Mouse (Mus musculus): ENCODE data around the gene Lman2l. TPM values are rescaled to one million over a fixed set of nuclear protein-coding genes. Genes with fewer than 3 reads are reported as not detected.

The Lman2l gene
- 29.8 and 32.1 TPM in 2 replicates for polyA plus RNA-seq (2015; fragmentation: Nextera tagmentation; extraction: Ambion mirVana)

- Histone ChIP-seq H3K4me2 (ENCODE audit: low read depth, low read length) (peak within 1 kb of the TSS; percentile 83), H3K9me3 (ENCODE audit: control insufficient read depth, low read length) (no peaks in the 10 kb centered on the region), H3K27me3 (replicated peaks; ENCODE audit: control insufficient read depth, insufficient read depth, low read length) (no peaks in the 10 kb centered on the region), H3K4me3 (ENCODE audit: low read length) (peak within 1 kb of the TSS; percentile 87), H3K9ac (ENCODE audit: low read depth, low read length) (peak within 1 kb of the TSS; percentile 87), H3K4me1 (ENCODE audit: control insufficient read depth, insufficient read depth, low read length) (peaks cover 3% of the 10 kb centered on the region; the same call in 1 of the 2 replicates), H3K36me3 (ENCODE audit: control insufficient read depth, insufficient read depth, low read length) (no peaks in the 10 kb centered on the region), H3K27ac (ENCODE audit: low read length) (peak within 1 kb of the TSS; percentile 43; the same call in 1 of the 2 replicates)
- under 1% methylated on average over 57 of the region's 57 CpGs for WGBS
- peak; percentile 100 for ATAC-seq
These were observed at the start of gene Lman2l for GRCm38 (mm10) chr1:36444471-36445464. Gene Lman2l, minus strand, starts transcription at chr1:36445271.

DNA sequence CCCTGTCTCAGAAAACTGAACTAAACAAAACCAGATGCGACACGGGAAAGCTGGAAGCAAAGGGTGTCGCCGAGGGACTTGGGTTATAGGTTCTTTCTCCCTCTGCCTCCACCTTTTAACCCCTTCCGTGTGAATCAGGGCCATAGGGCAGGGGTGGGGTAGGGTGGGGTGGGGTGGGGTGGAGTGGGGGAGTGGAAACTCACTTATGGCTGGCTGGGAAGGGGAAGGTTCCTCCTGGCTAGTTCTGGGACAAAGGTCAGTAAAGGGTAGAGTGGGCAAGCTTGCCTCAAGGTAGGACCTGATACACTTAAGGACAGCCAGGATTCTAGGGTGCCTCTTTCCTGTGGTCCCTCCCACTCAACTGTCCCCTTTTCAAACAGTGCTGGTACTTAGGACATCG, 48.2 kb upstream of the Lman2l start:
- H3K27ac ChIP-seq (ENCODE audit: low read length) = peak overlapping the region; percentile 70
- H3K36me3 ChIP-seq (ENCODE audit: control insufficient read depth, insufficient read depth, low read length) = peaks cover 2% of the 10 kb centered on the region; the same call in 1 of the 2 replicates
- H3K4me1 ChIP-seq (ENCODE audit: control insufficient read depth, insufficient read depth, low read length) = peaks cover 17% of the 10 kb centered on the region
- 53% methylated on average over 6 of the region's 6 CpGs for WGBS
- ATAC-seq = peak; percentile 74
- H3K27me3 ChIP-seq (replicated peaks; ENCODE audit: control insufficient read depth, insufficient read depth, low read length) = no peaks in the 10 kb centered on the region
- H3K9ac ChIP-seq (ENCODE audit: low read depth, low read length) = no peak overlapping the region
- no peaks in the 10 kb centered on the region for H3K9me3 ChIP-seq (ENCODE audit: control insufficient read depth, low read length)
- H3K4me2 ChIP-seq (ENCODE audit: low read depth, low read length) = peak overlapping the region; percentile 45
- H3K4me3 ChIP-seq (ENCODE audit: low read length) = 0 out of 2 replicates have a peak overlapping the region, but pooled peaks have one; percentile 3

GRCm38 (mm10) chr1:36492416-36493139, 47.5 kb upstream of the Lman2l start:
- 37% methylated on average over 9 of the region's 9 CpGs for WGBS
- Histone ChIP-seq H3K9me3 (ENCODE audit: control insufficient read depth, low read length) (no peaks in the 10 kb centered on the region), H3K4me3 (ENCODE audit: low read length) (0 out of 2 replicates have a peak overlapping the region, but pooled peaks have one; percentile 3), H3K27ac (ENCODE audit: low read length) (peak overlapping the region; percentile 87), H3K36me3 (ENCODE audit: control insufficient read depth, insufficient read depth, low read length) (no peaks in the 10 kb centered on the region), H3K4me1 (ENCODE audit: control insufficient read depth, insufficient read depth, low read length) (peaks cover 17% of the 10 kb centered on the region), H3K27me3 (replicated peaks; ENCODE audit: control insufficient read depth, insufficient read depth, low read length) (no peaks in the 10 kb centered on the region), H3K4me2 (ENCODE audit: low read depth, low read length) (peak overlapping the region; percentile 45), H3K9ac (ENCODE audit: low read depth, low read length) (peak overlapping the region; percentile 32; the same call in 1 of the 2 replicates)
- peak; percentile 83 for ATAC-seq

DNA sequence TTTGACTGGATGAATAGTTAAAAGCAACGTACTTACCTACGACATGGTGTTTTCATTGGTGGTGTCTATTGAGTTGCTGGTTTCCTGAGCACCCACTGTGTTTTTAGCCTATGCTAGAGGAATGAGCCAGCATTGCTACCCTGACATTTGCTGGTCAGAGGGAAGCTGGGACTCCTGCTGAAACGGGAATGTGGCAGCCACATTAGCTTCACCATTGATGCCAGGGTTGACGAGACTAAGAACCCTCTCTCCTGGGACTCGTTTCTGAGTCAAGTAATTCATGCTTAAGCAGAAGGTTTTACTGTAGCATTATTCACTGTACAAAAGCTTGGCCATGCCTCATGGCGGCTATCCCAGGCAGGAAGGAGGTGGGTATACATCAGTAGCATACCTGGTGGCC, 44.6 kb upstream of the Lman2l start:
- ATAC-seq = no peak
- Histone ChIP-seq H3K36me3 (ENCODE audit: control insufficient read depth, insufficient read depth, low read length) (no peaks in the 10 kb centered on the region), H3K4me2 (ENCODE audit: low read depth, low read length) (no peak overlapping the region), H3K9ac (ENCODE audit: low read depth, low read length) (no peak overlapping the region), H3K9me3 (ENCODE audit: control insufficient read depth, low read length) (no peaks in the 10 kb centered on the region), H3K27me3 (replicated peaks; ENCODE audit: control insufficient read depth, insufficient read depth, low read length) (no peaks in the 10 kb centered on the region), H3K4me1 (ENCODE audit: control insufficient read depth, insufficient read depth, low read length) (peaks cover 28% of the 10 kb centered on the region), H3K27ac (ENCODE audit: low read length) (no peak overlapping the region), H3K4me3 (ENCODE audit: low read length) (no peak overlapping the region)
- WGBS = 80% methylated on average over 6 of the region's 6 CpGs

DNA sequence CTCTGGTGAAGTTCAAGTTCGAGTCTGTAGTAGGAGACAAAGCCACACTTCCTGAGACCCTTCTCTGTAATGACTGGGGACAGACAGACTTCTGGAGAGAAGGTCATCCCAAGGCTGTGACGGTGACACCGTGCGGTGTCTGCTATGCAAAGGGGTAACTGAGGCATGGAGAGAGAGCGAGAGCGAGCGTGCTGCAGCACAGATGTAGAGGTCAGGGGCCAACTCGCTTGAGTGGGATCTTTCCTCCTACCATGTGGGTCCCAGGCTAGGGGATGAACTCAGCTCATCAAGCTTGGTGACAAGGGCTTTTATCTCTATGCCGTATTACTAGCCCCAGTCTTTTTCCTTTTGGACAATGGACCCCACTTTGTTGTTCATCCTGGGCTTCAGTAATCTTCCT, 42.0 kb upstream of the Lman2l start:
- ATAC-seq = no peak

DNA sequence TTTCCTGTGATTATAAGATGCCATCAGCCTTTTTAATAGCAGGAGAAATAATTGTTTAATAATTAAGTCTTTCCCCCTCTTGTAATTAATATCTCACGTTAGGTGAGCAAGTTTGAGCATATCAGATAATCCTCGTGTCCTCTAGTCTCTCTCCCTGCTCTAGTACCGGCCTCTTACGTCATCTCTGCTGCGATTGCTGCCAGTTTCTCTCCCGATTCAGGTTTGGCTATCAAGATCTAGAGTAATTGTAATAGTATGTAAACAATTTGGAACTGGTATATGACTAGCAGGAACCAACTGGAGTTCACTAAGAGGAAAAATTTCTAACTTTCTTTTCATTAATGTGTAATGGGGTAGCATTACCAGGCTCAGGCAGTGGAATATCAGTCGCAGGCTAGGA, 40.0 kb upstream of the Lman2l start:
- Histone ChIP-seq H3K9me3 (ENCODE audit: control insufficient read depth, low read length) (no peaks in the 10 kb centered on the region), H3K9ac (ENCODE audit: low read depth, low read length) (no peak overlapping the region), H3K27ac (ENCODE audit: low read length) (no peak overlapping the region), H3K4me2 (ENCODE audit: low read depth, low read length) (no peak overlapping the region), H3K4me3 (ENCODE audit: low read length) (no peak overlapping the region), H3K4me1 (ENCODE audit: control insufficient read depth, insufficient read depth, low read length) (peaks cover 17% of the 10 kb centered on the region), H3K36me3 (ENCODE audit: control insufficient read depth, insufficient read depth, low read length) (no peaks in the 10 kb centered on the region), H3K27me3 (replicated peaks; ENCODE audit: control insufficient read depth, insufficient read depth, low read length) (no peaks in the 10 kb centered on the region)
- ATAC-seq = no peak
- 50% methylated on average over 7 of the region's 7 CpGs for WGBS

More for the DNA sequence above, 42.0 kb upstream of the Lman2l start:
- Histone ChIP-seq H3K9me3 (ENCODE audit: control insufficient read depth, low read length) (no peaks in the 10 kb centered on the region), H3K27me3 (replicated peaks; ENCODE audit: control insufficient read depth, insufficient read depth, low read length) (no peaks in the 10 kb centered on the region), H3K27ac (ENCODE audit: low read length) (no peak overlapping the region), H3K4me2 (ENCODE audit: low read depth, low read length) (no peak overlapping the region), H3K4me1 (ENCODE audit: control insufficient read depth, insufficient read depth, low read length) (peaks cover 23% of the 10 kb centered on the region), H3K36me3 (ENCODE audit: control insufficient read depth, insufficient read depth, low read length) (no peaks in the 10 kb centered on the region), H3K9ac (ENCODE audit: low read depth, low read length) (no peak overlapping the region), H3K4me3 (ENCODE audit: low read length) (no peak overlapping the region)
- 82% methylated on average over 9 of the region's 9 CpGs for WGBS

DNA sequence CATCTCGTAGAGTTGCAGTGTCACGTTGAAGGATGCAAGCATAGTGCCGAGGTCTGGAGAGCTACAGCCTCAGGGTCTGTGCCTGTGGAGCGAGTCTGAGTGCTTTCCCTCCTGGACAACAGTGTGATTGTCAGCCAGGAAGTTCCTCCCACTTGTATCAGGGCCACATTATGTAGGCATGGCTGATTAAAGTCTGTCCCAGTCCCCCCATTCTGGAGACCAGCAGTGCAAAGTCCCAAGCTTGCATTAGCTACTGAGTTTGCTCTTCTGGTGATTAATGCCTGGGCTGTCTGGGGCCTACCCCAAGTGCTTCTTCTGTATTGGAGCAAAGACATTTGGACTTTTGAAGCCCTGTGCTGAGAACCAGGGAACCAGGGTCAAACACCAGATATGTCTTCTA, 38.8 kb upstream of the Lman2l start:
- Histone ChIP-seq H3K27me3 (replicated peaks; ENCODE audit: control insufficient read depth, insufficient read depth, low read length) (no peaks in the 10 kb centered on the region), H3K4me3 (ENCODE audit: low read length) (no peak overlapping the region), H3K27ac (ENCODE audit: low read length) (no peak overlapping the region; the same call in 1 of the 2 replicates), H3K4me1 (ENCODE audit: control insufficient read depth, insufficient read depth, low read length) (peaks cover 14% of the 10 kb centered on the region), H3K36me3 (ENCODE audit: control insufficient read depth, insufficient read depth, low read length) (no peaks in the 10 kb centered on the region), H3K9ac (ENCODE audit: low read depth, low read length) (no peak overlapping the region), H3K4me2 (ENCODE audit: low read depth, low read length) (no peak overlapping the region), H3K9me3 (ENCODE audit: control insufficient read depth, low read length) (no peaks in the 10 kb centered on the region)
- peak; percentile 86 for ATAC-seq
- 51% methylated on average over 4 of the region's 4 CpGs for WGBS

- peaks cover 25% of the 10 kb centered on the region for H3K4me1 ChIP-seq (ENCODE audit: control insufficient read depth, insufficient read depth, low read length)
- 87% methylated on average over 12 of the region's 12 CpGs for WGBS
- H3K9ac ChIP-seq (ENCODE audit: low read depth, low read length) = no peak overlapping the region
- no peak for ATAC-seq
- H3K4me2 ChIP-seq (ENCODE audit: low read depth, low read length) = no peak overlapping the region
- H3K36me3 ChIP-seq (ENCODE audit: control insufficient read depth, insufficient read depth, low read length) = no peaks in the 10 kb centered on the region
- H3K27ac ChIP-seq (ENCODE audit: low read length) = no peak overlapping the region
- H3K9me3 ChIP-seq (ENCODE audit: control insufficient read depth, low read length) = no peaks in the 10 kb centered on the region
- no peak overlapping the region for H3K4me3 ChIP-seq (ENCODE audit: low read length)
- H3K27me3 ChIP-seq (replicated peaks; ENCODE audit: control insufficient read depth, insufficient read depth, low read length) = no peaks in the 10 kb centered on the region
These were observed 35.1 kb upstream of the Lman2l start for GRCm38 (mm10) chr1:36479903-36480899.

All from intestine, embryonic 16.5 days (tissue).